Mouse (Mus musculus): Measurements from ENCODE around the gene Ssty1. TPM values are rescaled to one million over a fixed set of nuclear protein-coding genes. Genes with fewer than 3 reads are reported as not detected.
"Not testable (repeated sequence)": the region's sequence is repeated elsewhere in the genome, so short reads cannot be mapped to it uniquely, and the experiment has no call there.

Ssty1 gene
- polyA plus RNA-seq (2017; shearing (Covaris generic)) = not detected

DNA sequence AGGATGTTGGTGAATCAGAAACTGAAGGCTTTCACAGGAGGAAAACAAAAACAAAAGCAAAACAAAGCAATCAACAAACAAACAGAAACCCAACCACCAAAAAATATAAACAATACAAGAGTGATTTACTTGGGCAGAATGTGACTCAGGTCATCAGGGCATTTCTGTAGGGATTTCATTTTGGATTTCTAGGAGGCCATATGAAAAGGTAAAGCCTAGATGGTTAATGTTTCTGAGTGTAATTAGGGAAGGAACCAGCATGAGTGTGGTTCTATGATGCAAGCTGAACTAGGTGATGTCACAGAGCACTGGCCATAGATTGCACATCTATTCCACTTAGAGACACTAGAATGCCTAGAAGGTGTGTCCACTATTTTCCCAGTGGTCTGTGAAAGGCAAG is at the start of gene Ssty1:
TSS of gene Ssty1 (plus strand) at position 301 of the 400 bp plus-strand sequence.
- not testable (repeated sequence) for ATAC-seq

DNA sequence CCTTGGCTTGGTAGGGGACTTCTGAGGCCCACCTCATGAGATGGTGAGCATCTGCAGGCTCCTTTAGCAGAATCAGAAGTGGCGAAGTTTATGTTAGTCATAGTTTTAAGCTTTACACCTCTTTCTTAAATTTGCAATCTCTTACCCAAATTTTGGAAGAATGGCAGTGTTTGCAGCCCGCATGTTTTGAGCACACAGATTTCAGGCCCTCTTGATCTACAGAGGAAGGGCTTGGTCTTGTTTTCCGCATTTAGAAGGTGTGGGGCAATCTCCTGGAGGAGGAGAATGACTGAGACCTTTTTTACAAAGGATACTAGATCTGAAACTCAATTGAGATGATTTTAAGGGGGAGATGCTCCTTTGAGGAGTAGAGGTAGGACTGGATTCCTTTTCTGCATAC is 27.2 kb upstream of the Ssty1 start, which contains the start of gene Gm21764:
TSS of gene Gm21764 (minus strand) at position 101 of the 400 bp plus-strand sequence.
- not testable (repeated sequence) for ATAC-seq

Other genes starting within 250 kb of the Ssty1 start
- not detected for gene Gm21904, start 242.8 kb upstream of the Ssty1 start, polyA plus RNA-seq (2017; shearing (Covaris generic))
- not detected for gene Gm20772, start 214.4 kb upstream of the Ssty1 start, polyA plus RNA-seq (2017; shearing (Covaris generic))
- gene Gm20831, start 214.4 kb upstream of the Ssty1 start, polyA plus RNA-seq (2017; shearing (Covaris generic)) = not detected
- not detected for gene Srsy, start 151.8 kb upstream of the Ssty1 start, polyA plus RNA-seq (2017; shearing (Covaris generic))
- not detected for gene Gm21764, start 27.3 kb upstream of the Ssty1 start, polyA plus RNA-seq (2017; shearing (Covaris generic))